Mouse (Mus musculus) layer of hippocampus, adult 11-12 months (tissue): Measurements from ENCODE around the gene Cacna1c.

Experiments used
- DNase-seq: peaks from one replicate; pipeline ENCODE4 v3.0.0; 2022; ENCODE audit warnings: low spot score

The Cacna1c gene

DNA sequence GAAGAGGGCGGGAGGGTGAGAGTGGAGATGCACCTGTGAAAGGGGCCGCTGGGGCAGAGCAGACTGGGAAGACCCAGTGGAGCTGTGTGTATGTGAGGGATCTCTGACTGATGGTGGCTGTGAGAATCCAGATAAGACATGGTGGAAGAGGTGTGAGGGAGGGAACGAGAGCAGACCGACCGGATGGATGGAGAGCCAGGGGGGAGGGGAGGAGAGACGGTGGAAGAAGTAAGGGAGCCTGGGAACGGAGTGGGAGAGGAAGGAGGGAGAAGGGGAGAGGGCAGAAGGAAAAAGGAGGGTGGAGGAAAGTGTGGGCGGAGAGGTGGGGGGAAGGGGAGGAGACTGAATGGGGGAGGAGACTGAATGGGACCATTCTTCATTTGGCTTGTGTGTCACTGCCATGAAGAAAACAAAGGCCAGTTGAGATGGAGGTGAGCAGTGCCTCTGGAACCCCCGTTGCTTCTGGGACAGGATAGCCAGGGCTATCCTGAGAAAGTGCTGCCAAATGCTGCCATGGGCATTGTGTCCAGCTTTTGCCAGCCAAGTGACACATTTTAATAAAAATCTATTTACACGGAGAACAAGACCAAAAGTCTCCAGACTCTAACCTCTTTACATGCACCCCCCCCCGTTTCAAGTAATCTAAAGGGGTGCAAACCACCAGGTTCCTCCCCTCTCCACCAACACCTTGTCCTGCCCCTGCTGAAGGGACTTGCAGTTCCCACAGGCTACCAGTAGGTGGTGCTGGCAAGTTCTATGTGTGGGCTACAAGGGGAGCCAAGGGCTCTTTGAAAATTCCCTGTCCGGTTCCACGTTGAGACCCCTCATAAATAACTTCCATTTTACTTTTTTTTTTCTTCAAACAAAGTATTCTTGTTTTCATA lies 273.6 kb downstream of the Cacna1c start:
- DNase-seq: peak; percentile 81

DNA sequence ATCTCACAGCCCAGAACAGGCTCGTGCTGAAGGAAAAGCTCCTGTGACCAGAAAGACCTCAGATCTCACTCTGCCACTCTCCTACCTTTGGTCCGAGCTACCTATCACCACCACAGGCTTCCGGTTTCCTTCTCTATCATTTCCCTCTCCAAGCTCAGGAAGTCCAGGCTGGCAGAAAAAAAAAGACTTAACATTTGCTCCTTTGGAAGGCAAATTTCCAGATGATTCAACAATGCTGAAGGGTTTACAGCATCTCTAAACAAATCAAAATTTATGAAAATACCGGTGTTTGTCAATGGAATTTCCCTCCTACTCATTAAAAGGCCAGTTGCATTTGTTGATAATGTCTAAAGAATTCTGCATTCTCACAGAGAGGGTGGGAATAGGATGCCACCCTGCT lies 288.0 kb downstream of the Cacna1c start:
- DNase-seq: no peak

DNA sequence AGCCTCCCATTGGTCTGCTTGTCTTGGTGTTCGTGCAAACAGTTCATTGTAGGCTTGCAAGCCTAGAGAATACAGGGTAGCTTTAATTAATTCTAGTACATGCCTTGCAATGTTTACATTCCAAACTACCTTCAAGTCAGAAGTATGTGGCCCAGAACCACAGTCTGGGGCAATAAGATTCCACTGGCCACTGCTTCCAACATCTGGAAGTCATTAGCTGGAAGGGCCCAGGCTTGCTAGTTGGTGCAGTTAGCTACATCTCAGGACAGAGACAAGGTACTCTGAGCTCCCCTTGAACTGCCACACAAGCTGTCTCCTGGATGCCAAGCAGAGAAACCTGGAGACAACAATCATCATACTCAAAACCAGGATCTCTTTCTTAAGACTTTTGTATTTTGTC lies 288.5 kb downstream of the Cacna1c start:
- DNase-seq: no peak

DNA sequence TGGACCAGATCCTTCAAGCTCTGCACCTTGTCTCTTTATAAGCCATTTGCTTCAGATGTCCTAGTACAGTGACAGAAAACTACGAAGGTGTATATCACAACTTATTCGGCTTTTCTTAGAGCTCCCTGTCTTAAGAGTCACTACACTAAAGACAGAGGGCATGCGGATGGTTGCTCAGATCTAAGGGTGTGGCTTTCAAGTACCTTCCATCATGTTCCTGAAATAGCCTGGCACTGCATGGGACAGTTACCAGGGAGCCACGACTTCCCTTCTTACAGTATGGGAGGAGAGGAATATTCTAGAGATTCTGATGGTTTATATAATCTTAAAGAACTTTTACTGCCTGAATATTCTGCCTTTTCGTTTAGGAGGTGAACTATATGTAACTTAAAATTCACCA lies 289.3 kb downstream of the Cacna1c start:
- no peak for DNase-seq

DNA sequence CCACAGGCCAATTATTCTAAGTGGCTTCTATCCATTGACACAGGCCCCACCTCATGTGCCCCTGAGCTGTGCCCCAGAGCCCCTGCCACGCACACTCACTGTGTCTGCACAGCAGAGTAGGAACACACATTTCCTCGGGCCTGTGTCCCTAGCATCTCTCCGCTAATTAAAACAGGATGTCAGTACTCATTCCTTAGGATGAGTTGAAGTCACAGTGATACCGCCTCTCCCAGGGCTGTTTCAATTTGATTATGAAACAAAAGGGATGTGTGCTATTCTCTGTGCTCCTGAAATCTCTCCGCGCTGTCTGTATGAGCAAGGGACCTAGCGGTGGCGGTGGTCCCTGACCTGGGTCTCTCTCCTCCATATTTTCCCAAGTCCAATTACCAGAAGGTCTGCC lies 296.5 kb downstream of the Cacna1c start:
- no peak for DNase-seq

DNA sequence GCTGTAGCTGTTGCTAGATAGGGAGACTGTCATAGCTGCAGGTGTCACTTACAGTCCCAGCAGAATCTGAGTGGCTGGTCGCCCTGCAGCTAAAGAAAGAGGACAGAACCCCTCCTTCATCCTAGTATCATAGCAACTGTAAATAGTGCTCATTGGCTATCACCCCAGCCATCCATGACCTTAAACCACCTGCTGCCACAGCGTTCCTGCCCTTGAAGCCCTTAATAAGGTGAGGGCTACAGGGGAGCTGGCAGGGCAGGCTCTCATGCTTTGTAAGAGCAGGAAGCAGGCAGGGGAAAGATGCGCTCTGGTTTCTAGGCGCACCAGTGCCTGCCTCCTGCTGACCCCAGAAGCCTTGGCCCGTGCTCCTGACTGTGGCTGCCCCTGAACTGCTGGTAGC lies 299.1 kb downstream of the Cacna1c start:
- no peak for DNase-seq

DNA sequence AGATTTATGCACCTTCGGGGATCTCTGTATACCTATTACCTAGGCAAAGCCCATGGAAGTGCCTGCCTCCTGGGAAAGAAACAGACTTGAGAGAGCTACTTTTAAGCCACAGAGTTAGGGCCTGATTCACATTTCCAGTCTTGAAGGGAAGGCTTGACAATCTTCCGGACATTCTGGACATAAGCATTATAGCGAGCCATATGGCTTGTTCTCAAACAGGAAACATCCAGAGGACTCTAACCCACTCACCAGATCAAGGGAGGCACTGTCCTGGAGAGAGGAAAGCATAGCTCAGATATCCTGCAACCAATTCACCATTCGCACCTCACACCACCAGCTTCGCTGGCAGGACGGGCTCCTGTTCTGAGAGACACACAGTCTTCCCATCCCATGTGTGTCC lies 302.2 kb downstream of the Cacna1c start:
- DNase-seq: no peak

DNA sequence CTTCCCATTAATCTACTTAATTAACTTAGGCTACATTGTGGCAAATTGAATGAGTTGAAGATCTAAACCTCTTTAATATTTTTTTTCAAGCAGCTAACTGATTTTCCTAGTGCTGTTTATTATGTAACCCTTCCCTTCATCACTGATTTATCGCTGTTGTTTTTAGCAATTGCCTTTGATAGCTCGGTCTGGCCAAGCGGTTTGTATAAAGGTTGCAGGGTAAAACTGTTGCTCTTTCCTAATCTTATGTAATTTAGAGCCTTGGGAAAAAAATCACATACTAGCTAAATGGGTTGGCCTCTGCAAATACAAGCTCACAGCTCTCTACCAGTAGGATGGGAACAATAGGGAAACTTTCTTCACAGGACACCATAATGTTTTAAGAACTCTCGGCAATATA lies 306.8 kb downstream of the Cacna1c start:
- DNase-seq: no peak

DNA sequence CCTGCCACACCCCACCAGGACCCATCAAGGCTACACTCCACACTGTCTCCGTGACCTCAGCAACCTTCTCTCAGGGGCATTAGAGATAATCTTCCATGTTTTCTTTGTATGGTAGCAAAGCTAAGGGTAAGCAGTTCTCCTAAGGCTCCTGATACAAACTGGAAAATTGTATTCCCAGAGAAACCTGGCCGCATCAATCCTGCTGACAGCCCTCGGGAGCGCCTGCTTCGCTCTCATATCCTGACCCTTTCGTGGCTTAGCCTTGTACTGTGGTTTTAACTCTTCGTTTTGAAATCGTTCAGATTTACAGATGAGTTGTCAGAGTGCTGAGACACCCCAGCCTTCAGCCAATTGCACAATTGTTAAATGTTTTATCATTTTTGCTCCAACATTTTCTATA lies 309.2 kb downstream of the Cacna1c start:
- DNase-seq: no peak

DNA sequence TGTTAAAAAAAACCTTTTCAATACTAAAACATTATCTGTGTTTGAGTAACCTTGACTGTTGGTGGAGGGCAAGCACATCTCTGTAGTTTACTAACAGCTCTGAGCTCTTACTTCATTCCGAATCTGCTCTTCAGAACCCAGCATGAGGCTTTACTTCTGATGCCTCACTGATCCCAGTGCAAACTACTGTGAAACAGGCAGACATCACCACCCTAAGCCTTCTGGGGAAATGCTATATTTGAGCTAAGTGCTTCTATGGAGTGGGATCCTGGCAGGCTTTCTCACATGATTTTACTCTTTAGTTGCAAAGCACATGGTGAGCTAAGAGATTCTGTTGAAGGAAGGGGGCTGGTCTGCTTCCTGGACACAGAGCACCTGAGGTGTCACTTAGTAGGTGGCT lies 311.3 kb downstream of the Cacna1c start:
- no peak for DNase-seq

DNA sequence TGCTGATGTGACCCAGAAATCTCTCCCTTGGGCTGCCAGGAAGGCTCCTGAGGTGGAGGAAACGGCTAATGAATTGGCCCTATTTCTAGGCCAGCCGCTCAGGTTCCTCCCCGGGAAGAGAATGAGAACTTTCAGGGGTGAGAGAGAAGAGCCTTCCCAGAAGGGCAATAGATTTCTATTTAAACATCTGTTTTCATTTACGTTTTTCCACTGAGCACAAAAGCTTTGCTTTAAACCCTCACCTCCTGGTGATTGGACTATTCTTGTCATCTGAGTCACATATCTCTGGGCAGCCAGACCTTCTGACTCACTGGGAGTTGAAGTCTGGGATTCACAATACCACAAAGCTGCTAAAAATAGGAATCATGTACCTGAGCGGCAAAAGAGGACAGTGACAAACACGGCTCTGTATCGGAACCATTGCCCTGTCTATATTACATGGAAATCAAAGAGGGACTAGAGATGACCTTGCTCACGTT lies 312.1 kb downstream of the Cacna1c start:
- DNase-seq: no peak

DNA sequence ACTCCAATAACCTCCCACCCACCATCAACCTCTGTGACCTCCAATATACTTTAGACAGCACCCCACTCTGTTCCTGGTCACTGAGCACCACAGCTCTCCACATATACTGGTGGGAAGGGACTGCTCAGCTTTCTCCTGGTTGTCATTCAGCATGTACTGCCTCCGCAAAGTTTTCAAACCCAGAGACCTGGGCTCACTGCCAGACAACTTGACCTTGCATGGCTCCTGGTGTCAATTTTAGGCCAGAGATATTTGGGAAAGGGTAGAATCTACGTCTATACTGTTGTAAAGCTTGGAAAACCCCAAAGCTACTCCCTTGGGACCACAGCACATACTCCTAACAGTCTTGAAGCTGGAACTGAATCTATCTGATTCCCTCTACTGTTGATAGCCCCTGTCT lies 320.0 kb downstream of the Cacna1c start:
- DNase-seq: no peak

DNA sequence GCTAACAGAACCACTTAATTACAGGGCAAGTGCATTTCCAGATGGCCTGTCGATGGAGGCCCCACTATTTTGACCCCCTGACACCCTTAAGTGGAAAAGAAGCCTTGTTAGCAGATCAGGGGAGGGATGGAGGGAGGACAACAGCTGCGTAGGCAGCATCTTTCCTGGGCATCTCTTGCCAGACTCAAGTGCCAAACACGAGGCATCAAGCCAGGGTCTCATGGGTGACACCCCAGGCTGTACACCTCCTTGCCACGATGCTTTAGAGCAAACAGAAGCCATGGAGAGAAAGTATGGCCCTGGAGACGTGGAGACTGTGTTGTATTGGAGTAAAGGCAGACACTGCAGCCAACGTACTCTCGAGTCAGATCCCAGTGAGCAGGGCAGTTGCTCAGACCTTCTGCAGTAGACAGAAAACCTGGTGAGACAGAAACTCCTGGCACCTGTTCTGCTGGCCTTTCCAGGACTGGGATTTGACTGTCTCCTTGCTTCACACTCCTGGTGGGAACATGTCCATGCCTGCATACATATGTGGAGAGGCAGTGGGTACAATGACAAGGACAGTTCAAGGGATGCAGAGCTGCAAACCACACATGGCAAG lies 325.9 kb downstream of the Cacna1c start:
- no peak for DNase-seq

DNA sequence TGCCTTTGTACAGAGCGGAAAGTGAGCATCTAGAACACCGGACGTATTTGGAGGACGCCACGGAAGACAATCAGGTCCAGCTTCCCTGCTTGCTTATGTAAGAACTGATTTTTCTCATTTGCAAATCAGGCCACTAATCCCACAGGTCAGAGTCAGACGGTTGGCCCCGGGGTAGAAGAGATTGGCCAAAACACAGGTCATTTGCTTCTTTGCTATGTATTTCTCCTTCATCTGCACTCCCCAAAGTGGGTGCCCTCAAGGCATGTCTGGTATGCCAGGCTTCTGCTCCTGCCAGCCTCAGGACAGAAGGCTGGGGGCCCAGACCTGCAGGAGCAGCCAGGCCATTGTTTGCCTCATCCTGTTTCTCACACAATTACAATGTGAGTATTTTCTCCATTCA lies 328.8 kb downstream of the Cacna1c start:
- no peak for DNase-seq

DNA sequence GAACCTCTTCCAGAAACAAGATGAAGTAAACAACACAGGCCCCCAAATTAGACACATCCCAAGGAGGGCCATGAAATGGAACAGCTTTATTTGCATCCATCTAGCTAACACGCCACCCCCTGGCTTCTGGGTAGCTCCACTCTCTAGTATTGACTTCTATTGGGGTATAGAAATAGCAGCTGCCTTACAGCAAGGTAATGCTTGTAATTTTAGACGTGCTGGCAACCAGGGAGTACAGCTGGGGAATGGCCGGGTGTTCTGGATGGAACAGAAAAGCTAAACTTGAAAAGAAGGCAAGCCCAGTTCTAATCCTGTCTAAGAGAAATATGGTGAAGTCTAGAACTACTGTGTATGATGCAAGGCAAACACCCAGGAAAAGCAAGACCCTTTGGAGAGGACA lies 329.3 kb downstream of the Cacna1c start:
- DNase-seq: no peak

DNA sequence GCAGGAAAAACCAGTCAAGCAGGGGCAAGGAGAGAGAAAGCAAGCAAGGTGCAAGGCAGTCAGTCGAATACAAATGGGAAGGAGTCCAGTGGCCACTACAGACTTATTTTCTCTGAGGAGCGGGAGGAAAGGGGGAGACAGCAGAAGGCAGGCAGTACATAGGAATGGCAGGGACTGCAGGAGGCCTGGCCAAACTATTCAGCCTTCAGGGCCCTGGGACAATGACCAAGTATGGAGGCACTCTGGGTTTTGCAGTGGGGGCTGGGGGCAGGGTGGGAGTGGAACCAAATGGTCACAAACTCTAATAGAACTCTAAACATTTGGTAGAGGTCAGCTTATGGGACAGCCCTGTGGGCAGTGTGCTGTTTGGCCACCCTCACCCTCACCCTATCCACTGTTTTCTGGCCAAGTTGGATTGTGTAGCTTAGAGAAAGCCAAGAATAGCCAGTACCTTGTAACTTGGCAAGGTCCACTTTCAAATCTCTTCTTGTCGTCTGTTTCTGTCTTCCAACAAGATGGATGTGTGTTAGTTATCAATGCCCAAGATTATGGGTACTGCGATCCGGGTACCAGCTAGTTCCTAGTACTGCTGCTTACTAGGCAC lies 330.3 kb downstream of the Cacna1c start:
- no peak for DNase-seq

DNA sequence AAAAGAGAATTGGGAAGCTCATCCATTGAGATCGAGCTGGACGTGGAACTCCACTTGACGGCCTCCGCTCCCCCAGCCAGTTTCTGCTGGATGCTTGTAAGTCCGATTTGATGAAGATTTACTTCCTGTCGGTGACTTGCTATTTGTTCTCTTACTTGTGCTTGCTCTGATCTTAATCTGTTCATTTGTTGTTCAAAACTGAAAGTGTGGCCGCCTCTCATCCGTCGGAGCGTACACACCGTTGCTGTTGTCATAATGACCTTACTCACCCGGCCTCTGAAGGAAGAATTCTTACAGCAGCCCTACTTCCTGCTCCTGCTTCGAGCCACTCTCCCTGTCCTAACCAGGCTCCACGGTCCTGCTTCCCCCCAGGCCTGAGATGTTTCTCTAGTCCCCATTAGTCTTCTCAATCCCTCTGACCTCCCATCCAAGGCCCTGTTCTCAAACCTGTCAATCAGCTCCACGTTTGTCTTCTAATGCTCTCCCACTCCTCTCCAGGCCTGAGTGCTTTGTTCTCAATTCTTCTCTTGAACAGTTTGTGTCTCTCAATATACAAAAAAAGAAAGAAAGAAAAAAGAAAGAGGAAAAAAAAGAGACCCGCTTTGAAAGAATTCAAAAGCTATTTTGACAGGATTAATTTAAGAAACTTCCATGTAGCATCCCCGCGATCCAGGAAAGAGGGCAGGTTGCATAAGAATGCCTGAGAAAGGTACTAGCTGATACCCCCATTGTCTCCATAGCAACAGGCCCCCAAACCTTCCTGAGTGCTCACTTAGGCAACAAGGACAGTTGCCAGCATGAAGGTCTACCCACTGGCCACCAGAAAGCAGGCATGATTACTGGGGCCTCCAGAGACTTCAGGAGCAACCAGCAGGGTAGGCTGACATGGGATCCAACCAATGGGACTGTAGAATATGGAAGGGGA lies 331.3 kb downstream of the Cacna1c start:
- no peak for DNase-seq

DNA sequence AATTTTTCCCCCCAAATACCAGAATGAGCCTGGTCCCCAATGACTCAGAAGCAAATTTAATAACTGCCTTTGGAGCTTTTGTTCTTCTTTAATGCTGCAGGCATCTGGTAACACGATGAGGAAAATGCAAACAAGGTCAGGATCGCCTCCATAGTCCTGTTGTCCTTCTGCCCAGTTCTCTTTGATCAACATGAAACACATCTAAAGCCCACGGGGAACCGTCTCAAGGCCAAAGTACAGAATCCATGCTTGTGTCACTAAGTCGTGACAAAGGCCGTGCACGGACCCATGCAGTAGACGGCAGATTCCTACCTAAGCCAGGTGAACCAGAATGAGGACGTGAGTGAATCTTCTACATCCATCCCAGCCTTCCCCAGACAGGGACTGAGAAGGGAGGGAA lies 333.5 kb downstream of the Cacna1c start:
- no peak for DNase-seq

DNA sequence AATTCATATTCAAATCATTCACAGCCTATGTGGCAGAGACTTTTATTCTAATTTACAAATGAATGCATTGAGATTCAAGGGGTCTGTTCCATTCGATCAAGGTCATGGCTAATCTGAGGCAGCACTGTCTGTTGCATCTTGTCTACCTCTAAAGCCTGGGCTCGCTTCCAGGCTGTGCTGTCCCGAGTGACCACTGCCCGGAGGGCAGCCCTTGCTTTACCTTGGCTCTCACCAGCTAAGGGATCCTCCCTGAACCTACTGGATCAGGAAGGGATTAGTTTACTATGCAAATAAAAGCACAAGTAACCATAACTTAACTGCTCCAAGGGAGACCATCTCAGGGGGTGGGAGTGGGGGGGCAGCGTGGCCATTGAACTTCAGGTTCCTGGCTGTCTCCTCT lies 334.1 kb downstream of the Cacna1c start:
- DNase-seq: no peak

DNA sequence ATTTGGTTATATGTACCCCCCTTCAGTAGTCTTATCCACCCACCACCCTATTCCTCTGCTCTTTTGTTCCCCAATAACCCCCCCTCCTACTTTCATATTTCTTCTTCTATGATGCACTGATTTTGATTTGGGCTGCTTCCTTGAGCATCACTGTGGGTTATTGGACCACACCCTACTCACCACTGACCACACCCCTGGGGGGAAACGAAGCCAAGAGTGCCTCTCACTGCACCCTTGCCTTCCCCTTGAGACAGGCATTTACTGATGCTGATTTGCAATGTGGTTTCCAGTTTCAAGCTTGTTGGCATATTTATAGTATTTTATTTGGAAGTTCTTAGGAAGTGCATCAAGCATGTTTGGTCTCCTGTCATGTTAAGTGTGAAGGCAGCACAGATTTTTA lies 337.8 kb downstream of the Cacna1c start:
- DNase-seq: no peak

DNA sequence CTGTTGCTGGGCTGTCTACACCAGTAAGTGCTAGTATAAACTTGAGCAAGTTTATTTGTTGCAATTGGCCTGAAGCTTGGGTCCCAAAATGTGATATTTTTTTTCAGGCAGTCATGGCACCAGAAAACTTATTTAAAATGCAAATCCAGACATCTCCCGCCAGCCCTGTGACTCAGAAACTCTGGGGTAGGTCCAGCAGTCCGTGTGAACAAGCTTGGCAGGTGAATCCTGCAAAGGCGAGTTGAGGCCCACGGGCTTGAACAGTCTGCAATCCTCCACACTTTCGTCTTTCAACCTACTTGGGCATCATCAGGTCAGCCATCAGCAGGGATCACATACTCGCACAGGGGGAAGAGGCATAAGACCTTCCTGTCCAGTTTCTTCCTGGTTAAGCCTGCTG lies 344.1 kb downstream of the Cacna1c start:
- no peak for DNase-seq

DNA sequence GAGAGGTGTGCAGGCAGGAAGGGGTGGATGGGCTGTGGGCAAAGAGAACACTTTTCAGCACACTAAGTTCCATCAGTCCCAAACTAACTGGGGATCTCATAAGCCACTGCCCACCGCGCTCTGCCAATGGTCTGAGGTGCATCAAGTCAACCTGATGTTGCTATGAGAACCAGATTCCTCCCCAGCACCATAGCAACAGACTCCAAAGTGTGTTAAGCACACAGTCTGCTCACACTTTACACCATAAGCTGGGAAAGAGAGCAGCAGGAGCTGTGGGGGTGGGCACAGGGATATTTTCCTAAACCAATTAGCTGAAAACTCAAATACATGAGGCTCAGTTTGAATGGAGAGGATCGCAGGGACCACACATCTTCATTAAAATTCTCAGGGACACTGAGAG lies 345.1 kb downstream of the Cacna1c start:
- peak; percentile 76 for DNase-seq
